Mouse (Mus musculus) NIH3T3 (cell line): Measurements from ENCODE around the gene Uap1.
A peak's percentile ranks its signal among the peaks of the same experiment; 100 is the strongest.

Source experiments
- DNase-seq: peaks from one replicate; pipeline ENCODE4 v3.0.0-alpha.2; 2012; ENCODE audit warnings: low read depth

The Uap1 gene

GRCm38 (mm10) chr1:170164913-170165312, 9.8 kb downstream of the Uap1 start:
- DNase-seq: no peak

GRCm38 (mm10) chr1:170164053-170164614, 10.6 kb downstream of the Uap1 start:
- DNase-seq: no peak

- no peak for DNase-seq
These were observed 11.3 kb downstream of the Uap1 start for GRCm38 (mm10) chr1:170163398-170163943.

- DNase-seq: no peak
These were observed 12.9 kb downstream of the Uap1 start for GRCm38 (mm10) chr1:170161852-170162251.

- DNase-seq: no peak
These were observed 14.3 kb downstream of the Uap1 start for GRCm38 (mm10) chr1:170160397-170160938.

- DNase-seq: peak; percentile 43
These were observed 15.1 kb downstream of the Uap1 start for GRCm38 (mm10) chr1:170159707-170160106.

GRCm38 (mm10) chr1:170155761-170156160, 19.0 kb downstream of the Uap1 start:
- DNase-seq: no peak

GRCm38 (mm10) chr1:170155298-170155697, 19.5 kb downstream of the Uap1 start:
- no peak for DNase-seq

GRCm38 (mm10) chr1:170153986-170154385, 20.8 kb downstream of the Uap1 start:
- no peak for DNase-seq

- DNase-seq: no peak
These were observed 22.2 kb downstream of the Uap1 start for GRCm38 (mm10) chr1:170152552-170152951.

GRCm38 (mm10) chr1:170150870-170151269, 23.9 kb downstream of the Uap1 start:
- DNase-seq: no peak

- DNase-seq: no peak
These were observed 25.0 kb downstream of the Uap1 start for GRCm38 (mm10) chr1:170149756-170150155.

GRCm38 (mm10) chr1:170148536-170148935, 26.2 kb downstream of the Uap1 start:
- DNase-seq: no peak

- DNase-seq: peak; percentile 45
These were observed 26.9 kb downstream of the Uap1 start for GRCm38 (mm10) chr1:170147651-170148448.

GRCm38 (mm10) chr1:170145606-170146005, 29.2 kb downstream of the Uap1 start:
- DNase-seq: peak; percentile 85

GRCm38 (mm10) chr1:170142256-170142871, 32.4 kb downstream of the Uap1 start:
- no peak for DNase-seq

- no peak for DNase-seq
These were observed 33.1 kb downstream of the Uap1 start for GRCm38 (mm10) chr1:170141626-170142025.

- peak; percentile 95 for DNase-seq
These were observed 38.3 kb downstream of the Uap1 start for GRCm38 (mm10) chr1:170136351-170137009.

GRCm38 (mm10) chr1:170134264-170134663, 40.5 kb downstream of the Uap1 start:
- DNase-seq: no peak

- no peak for DNase-seq
These were observed 43.8 kb downstream of the Uap1 start for GRCm38 (mm10) chr1:170130962-170131361.

- no peak for DNase-seq
These were observed 50.1 kb downstream of the Uap1 start for GRCm38 (mm10) chr1:170124644-170125043.

GRCm38 (mm10) chr1:170113616-170114015, 61.1 kb downstream of the Uap1 start:
- DNase-seq: peak; percentile 7
